Mouse (Mus musculus): ENCODE data around the gene Casq2. TPM values are rescaled to one million over a fixed set of nuclear protein-coding genes. Genes with fewer than 3 reads are reported as not detected.

The Casq2 gene
- total RNA-seq (2014; rRNA removed) (2.3 and 5.3 TPM in 2 replicates), polyA plus RNA-seq (2015; fragmentation: Nextera tagmentation; extraction: Ambion mirVana) (0.59 and 1.1 TPM in 2 replicates)

DNA sequence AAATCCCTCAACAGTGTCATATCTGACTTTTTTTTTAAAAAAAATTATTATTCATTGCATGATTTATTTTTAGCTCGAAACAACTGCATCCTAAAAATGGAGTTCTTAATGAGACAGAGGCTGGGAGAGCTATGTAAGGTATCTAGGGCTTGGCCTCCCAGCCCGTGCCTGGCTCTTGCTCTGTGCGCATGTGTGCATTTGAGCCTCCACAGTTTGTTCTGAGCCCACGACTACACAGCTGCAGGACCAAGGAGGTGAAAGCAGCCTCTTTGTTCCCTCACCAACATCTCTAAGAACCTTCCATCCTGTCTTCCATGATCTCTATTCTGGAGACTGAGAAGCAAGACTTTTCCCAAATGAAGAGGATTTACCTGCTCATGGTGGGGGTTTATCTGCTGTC lies at the start of gene Casq2:
Casq2 (plus strand) TSS at position 133 of the 400 bp plus-strand sequence.
- no peak within 1 kb of the TSS for H3K4me2 ChIP-seq (ENCODE audit: low read depth)
- no peak for ATAC-seq
- no peak within 1 kb of the TSS for H3K4me3 ChIP-seq (ENCODE audit: low read depth, low read length)
- H3K36me3 ChIP-seq (ENCODE audit: insufficient read depth) = no peaks in the 10 kb centered on the region
- WGBS = 72% methylated on average over 4 of the region's 4 CpGs
- no peak within 1 kb of the TSS for H3K27ac ChIP-seq (ENCODE audit: low read depth, low read length)
- H3K4me1 ChIP-seq (ENCODE audit: insufficient read depth) = no peaks in the 10 kb centered on the region
- 0 out of 2 replicates have a peak, but pooled peaks cover 5% of the 10 kb centered on the region for H3K27me3 ChIP-seq (ENCODE audit: insufficient read depth, low read length)
- no peak for DNase-seq
- no peaks in the 10 kb centered on the region for H3K9me3 ChIP-seq (ENCODE audit: low read length)
- H3K9ac ChIP-seq = no peak within 1 kb of the TSS
- no peak for TF ChIP-seq CTCF (IDR thresholded peaks at IDR 0.05; ENCODE audit: low read depth)

DNA sequence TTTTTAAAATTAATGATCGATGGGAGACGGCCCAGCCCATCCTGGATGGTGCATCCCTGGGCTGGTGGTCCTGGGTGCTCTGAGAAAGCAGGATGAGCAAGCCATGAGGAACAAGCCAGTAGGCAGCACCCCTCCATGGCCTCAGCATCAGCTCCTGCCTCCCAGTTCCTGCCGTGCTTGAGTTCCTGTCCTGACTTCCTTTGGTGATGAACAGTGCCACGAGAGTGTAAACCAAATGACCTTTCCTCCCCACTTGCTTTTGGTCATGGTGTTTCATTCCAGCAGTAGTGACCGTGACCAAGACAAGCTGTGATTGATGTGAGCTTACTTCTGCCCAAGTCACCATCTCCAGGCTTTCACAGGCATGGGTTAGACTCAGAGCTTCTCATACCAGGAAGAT lies 48.4 kb upstream of the Casq2 start:
- Histone ChIP-seq H3K4me3 (ENCODE audit: low read depth, low read length) (no peak overlapping the region), H3K4me2 (ENCODE audit: low read depth) (no peak overlapping the region), H3K27me3 (ENCODE audit: insufficient read depth, low read length) (no peaks in the 10 kb centered on the region), H3K27ac (ENCODE audit: low read depth, low read length) (no peak overlapping the region), H3K36me3 (ENCODE audit: insufficient read depth) (no peaks in the 10 kb centered on the region), H3K9ac (no peak overlapping the region), H3K9me3 (ENCODE audit: low read length) (no peaks in the 10 kb centered on the region), H3K4me1 (ENCODE audit: insufficient read depth) (no peaks in the 10 kb centered on the region)
- no peak for TF ChIP-seq CTCF (IDR thresholded peaks at IDR 0.05; ENCODE audit: low read depth)
- DNase-seq (no peak), ATAC-seq (no peak)
- 94% methylated on average over 5 of the region's 5 CpGs for WGBS

DNA sequence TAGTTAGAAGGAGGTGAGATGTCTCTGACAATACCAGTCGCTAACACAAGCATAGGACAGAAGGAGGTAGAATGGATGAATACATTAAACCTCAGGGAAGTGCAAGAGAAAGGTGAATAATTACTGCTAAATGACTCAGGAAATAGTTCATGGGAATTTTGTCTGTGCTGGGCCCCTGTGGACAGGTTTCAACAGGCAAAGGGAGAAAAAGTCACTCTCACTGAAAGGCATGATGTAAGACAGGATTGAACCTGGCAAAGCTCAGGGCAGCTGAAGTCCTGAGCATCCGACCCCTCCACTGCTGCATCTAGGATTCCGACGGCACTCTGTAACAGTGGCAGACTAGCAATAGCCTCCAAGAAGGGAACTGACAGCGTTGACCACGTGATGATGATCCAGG lies 47.6 kb upstream of the Casq2 start:
- H3K4me1 ChIP-seq (ENCODE audit: insufficient read depth) = no peaks in the 10 kb centered on the region
- no peaks in the 10 kb centered on the region for H3K36me3 ChIP-seq (ENCODE audit: insufficient read depth)
- no peak for ATAC-seq
- no peak overlapping the region for H3K27ac ChIP-seq (ENCODE audit: low read depth, low read length)
- H3K9ac ChIP-seq = no peak overlapping the region
- WGBS = 74% methylated on average over 6 of the region's 6 CpGs
- no peak for TF ChIP-seq CTCF (IDR thresholded peaks at IDR 0.05; ENCODE audit: low read depth)
- DNase-seq = no peak
- no peak overlapping the region for H3K4me3 ChIP-seq (ENCODE audit: low read depth, low read length)
- H3K9me3 ChIP-seq (ENCODE audit: low read length) = no peaks in the 10 kb centered on the region
- H3K27me3 ChIP-seq (ENCODE audit: insufficient read depth, low read length) = no peaks in the 10 kb centered on the region
- no peak overlapping the region for H3K4me2 ChIP-seq (ENCODE audit: low read depth)

DNA sequence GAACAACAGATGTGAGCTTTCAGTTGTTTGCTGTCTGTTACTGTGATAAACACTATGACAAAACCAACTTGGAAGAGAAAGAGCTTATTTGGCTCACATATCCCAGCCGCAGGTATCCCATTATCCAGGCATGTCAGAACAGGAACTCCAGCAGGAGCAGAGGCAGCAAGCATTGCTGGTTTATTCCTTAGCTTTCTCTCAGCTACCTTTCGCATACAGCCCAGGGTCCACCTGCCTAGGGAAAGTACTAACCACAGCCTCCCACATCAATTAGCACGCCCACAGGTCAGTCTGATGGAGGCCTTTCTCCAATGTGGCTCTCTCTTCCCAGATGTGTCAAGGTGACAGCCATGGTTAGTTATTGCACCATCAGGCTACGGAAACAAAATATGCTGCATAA lies 44.6 kb upstream of the Casq2 start:
- Histone ChIP-seq H3K9me3 (ENCODE audit: low read length) (no peaks in the 10 kb centered on the region), H3K4me1 (ENCODE audit: insufficient read depth) (no peaks in the 10 kb centered on the region), H3K4me3 (ENCODE audit: low read depth, low read length) (no peak overlapping the region), H3K27me3 (ENCODE audit: insufficient read depth, low read length) (no peaks in the 10 kb centered on the region), H3K36me3 (ENCODE audit: insufficient read depth) (no peaks in the 10 kb centered on the region), H3K9ac (no peak overlapping the region), H3K4me2 (ENCODE audit: low read depth) (no peak overlapping the region), H3K27ac (ENCODE audit: low read depth, low read length) (no peak overlapping the region)
- no peak for ATAC-seq
- WGBS = 84% methylated on average over 4 of the region's 4 CpGs
- TF ChIP-seq CTCF (IDR thresholded peaks at IDR 0.05; ENCODE audit: low read depth) = no peak
- no peak for DNase-seq

DNA sequence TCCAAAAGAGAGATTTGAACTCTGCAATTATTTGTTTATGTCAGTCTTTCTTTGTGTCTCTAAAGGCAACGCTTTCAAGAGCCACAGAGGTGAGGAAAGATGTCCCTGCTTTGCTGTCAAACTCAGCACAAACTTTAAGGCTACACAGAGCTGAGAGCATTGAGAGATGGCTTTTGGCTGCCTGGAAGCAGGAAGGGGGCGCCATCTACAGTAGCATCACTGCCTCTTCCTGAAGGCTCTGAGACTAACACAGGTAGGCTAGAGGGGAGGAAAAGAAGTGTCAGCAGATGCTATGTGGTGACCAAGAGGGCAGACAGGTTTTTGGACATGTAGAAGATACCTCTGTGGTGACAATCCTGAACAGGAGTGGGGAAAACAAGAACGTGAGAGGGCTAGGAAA lies 41.1 kb upstream of the Casq2 start:
- DNase-seq (no peak), ATAC-seq (no peak)
- no peaks in the 10 kb centered on the region for H3K4me1 ChIP-seq (ENCODE audit: insufficient read depth)
- no peaks in the 10 kb centered on the region for H3K27me3 ChIP-seq (ENCODE audit: insufficient read depth, low read length)
- H3K4me2 ChIP-seq (ENCODE audit: low read depth) = no peak overlapping the region
- no peaks in the 10 kb centered on the region for H3K9me3 ChIP-seq (ENCODE audit: low read length)
- no peak overlapping the region for H3K9ac ChIP-seq
- H3K27ac ChIP-seq (ENCODE audit: low read depth, low read length) = no peak overlapping the region
- no peaks in the 10 kb centered on the region for H3K36me3 ChIP-seq (ENCODE audit: insufficient read depth)
- H3K4me3 ChIP-seq (ENCODE audit: low read depth, low read length) = no peak overlapping the region
- TF ChIP-seq CTCF (IDR thresholded peaks at IDR 0.05; ENCODE audit: low read depth) = peak; percentile 54
- WGBS = 39% methylated on average over 3 of the region's 3 CpGs

DNA sequence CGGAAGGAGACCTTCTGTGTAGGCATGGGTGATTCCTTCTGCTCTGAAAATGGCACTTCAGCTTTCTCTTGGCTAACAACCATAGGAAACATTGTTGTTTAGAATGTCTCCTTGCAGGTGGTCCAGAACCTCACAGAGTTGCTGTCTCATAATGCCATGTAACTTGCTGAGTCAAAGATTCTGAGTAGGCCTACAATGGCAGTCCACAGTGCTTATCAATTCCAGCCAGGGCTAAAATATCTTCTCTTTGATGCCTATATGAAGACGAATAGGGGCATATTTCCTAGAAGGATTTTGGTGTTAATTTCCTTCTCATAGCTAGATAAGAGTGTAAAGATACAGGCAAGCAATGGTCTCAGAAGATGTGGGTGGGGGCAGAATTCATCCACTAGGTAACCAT lies 38.7 kb upstream of the Casq2 start:
- no peak overlapping the region for H3K9ac ChIP-seq
- H3K4me3 ChIP-seq (ENCODE audit: low read depth, low read length) = no peak overlapping the region
- WGBS = 94% methylated on average over 2 of the region's 2 CpGs
- no peaks in the 10 kb centered on the region for H3K27me3 ChIP-seq (ENCODE audit: insufficient read depth, low read length)
- ATAC-seq (no peak), DNase-seq (no peak)
- no peak overlapping the region for H3K27ac ChIP-seq (ENCODE audit: low read depth, low read length)
- TF ChIP-seq CTCF (IDR thresholded peaks at IDR 0.05; ENCODE audit: low read depth) = no peak
- no peaks in the 10 kb centered on the region for H3K36me3 ChIP-seq (ENCODE audit: insufficient read depth)
- no peak overlapping the region for H3K4me2 ChIP-seq (ENCODE audit: low read depth)
- H3K4me1 ChIP-seq (ENCODE audit: insufficient read depth) = no peaks in the 10 kb centered on the region
- no peaks in the 10 kb centered on the region for H3K9me3 ChIP-seq (ENCODE audit: low read length)

DNA sequence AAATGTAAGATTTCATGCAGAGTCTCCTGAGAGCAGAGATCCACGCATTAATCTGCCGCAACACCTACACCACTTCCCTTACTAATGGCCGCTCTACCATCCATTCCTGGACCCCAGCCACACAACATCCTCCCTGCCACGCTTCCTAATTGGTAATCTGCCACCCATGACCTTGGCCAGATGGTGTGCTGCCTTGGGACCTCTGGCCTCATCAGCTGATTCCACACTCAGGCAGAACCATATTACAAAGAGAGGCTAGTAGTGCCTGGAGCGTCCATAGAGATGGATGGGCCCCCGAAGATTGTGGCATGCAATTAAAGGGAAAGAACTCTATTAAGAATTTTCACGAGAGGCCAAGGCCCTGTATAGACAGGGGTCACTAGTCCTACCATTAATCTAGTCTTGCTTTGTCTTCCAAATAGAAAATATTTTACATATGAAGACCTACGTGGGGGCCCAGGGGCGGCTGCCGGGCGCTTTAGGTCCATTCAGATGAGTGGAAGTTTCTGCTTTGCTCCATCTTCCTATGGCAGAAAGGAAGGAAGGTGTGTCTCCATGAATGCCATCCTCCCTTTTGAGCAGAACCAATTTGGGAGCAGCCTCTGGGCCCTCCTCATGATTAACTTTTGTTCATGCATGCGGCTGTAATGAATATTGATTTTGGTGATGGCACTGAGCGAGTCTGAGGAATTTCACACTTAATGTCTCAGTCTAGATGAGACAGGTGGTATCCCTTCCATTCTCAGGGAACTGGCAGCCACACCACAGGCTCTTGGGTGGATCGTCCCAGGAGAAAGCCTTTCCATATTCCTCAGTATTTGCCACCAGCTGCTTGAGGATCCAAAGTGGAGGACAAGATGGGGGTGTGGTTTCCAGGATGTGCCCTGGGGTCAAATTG lies 36.8 kb upstream of the Casq2 start:
- ATAC-seq (no peak), DNase-seq (no peak)
- Histone ChIP-seq H3K27ac (ENCODE audit: low read depth, low read length) (no peak overlapping the region), H3K36me3 (ENCODE audit: insufficient read depth) (no peaks in the 10 kb centered on the region), H3K4me3 (ENCODE audit: low read depth, low read length) (no peak overlapping the region), H3K4me1 (ENCODE audit: insufficient read depth) (no peaks in the 10 kb centered on the region), H3K9me3 (ENCODE audit: low read length) (no peaks in the 10 kb centered on the region), H3K27me3 (ENCODE audit: insufficient read depth, low read length) (no peaks in the 10 kb centered on the region), H3K9ac (no peak overlapping the region), H3K4me2 (ENCODE audit: low read depth) (no peak overlapping the region)
- TF ChIP-seq CTCF (IDR thresholded peaks at IDR 0.05; ENCODE audit: low read depth) = no peak
- 73% methylated on average over 14 of the region's 14 CpGs for WGBS

Data from forebrain, postnatal 0 days (tissue).